Mouse (Mus musculus) v-Abl transformed pro-B cells (cell line): ENCODE data around the gene Sord.

Source experiments
- in situ Hi-C, 2 experiments: fragments of 400-800 bp; cut with MboI; formaldehyde crosslinking; loops; one replicate each; pipeline ENCODE4 v1.15.1; 2025; ENCODE audit not compliant: unreplicated experiment in 2 of 2

Sord gene

DNA sequence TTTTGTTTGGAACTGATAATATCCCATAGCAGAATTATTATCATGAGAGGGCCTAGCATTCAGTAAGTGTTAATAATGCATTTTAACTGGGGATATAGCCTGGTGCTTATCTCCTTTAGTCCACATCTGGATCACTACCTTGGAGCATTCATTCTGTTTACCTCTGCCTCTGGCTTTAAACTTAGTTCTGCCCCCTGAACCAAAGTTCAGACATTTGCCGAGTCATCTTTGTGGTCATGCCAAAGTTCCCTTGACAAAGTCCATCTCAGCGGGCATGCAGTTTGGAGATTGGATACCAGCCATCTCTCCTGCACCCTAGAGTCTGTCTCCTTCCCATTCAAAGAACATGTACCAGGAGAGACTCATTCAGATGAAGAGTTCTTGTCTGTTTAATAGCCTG is 876 bp downstream of the Sord start:
- in situ Hi-C loops: loop anchor here in 1 of 2 experiments (10.0 kb wide), 1 partner anchor 139 kb away; no protein-coding TSS in a partner anchor

DNA sequence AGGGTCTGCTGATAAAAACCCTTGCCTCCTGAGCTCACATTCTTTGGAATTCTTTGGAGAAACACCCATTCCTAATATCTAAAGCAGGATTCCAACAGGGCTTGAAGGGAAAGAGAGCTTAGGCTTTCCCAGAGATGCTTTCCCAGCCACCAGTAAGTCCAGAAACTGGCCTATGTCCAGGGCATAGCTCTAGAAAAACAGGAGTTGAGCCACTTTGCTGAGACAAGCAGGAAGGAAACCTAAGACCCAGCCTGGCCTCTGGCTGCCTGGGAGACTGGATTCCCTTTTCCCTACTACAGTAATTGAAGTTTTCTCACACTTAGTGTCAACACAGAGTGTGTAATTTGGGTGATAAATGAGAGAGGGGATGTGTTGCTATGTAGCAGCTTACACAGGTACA is 1.8 kb downstream of the Sord start:
- in situ Hi-C loops: loop anchor here in 1 of 2 experiments (10.0 kb wide), 1 partner anchor 138 kb away; no protein-coding TSS in a partner anchor

DNA sequence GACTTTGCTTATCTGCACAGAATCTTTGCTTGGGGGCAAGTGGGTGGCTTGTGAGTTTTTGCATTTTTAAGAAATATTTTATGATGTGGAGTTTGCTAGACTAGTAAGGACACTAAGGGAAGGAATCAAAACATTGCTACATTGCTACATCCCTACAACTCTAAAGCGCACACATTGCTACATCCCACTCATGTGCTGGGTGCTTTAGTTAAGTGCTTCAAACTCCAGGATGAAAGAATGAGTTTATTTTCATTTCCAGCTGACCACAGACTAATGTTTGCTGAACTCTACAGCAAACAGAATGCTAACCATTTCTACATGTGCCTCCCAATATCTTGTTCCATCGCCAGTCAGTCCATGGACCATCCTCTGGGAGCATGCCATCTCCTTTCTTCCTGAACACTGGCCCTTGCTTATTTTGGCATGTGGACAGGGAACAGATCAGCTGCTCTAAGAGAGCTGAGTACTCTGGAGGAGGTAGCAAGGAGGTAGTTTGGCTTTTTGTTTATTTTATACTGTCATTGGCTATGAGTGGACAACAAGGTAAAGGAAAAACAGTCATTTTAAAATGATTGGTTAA is 3.4 kb downstream of the Sord start:
- in situ Hi-C loops: loop anchor here in 1 of 2 experiments (10.0 kb wide), 1 partner anchor 137 kb away; no protein-coding TSS in a partner anchor

DNA sequence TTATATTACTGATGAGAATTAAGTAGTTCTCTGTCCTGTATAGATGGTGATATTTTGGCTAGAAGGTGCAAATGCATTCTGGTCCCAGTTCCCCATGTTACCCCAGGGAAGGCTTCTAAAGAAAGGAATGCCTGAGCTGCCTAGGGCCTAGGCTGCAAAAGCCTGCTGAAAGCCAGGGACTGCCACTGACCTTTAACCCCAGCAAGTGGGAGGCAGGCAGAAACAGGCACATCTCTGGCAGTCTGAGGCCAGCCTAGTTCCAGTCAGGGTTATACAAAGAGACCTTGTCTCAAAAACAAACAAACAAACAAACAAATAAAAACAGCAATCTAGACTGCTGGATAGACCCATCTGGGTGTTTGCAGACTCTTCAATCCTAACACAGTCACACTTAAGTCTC is 6.2 kb downstream of the Sord start:
- in situ Hi-C loops: loop anchor here (5.0 to 10.0 kb wide), 4 partner anchors 38 to 168 kb away; no protein-coding TSS in a partner anchor

DNA sequence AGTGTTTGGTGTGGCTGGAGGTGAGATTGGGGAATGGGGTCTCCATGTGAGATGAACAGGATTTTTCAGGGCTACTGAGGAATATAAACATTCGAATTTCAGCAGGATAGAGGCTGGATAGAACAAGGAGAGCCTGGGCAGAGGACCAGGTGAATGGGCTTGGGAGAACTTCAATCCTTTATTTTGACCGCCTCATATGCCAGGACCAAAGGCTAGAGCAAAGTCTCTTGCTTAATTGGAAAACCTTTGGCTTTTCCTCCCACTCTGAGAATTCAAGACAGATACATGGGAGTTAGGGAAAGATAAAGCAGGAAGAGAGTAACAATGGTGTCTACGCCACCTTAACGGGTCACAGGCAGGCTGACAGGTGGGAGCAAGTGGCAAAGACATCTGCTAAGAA is 6.7 kb downstream of the Sord start:
- in situ Hi-C loops: loop anchor here (5.0 to 10.0 kb wide), 4 partner anchors 39 to 169 kb away; no protein-coding TSS in a partner anchor

DNA sequence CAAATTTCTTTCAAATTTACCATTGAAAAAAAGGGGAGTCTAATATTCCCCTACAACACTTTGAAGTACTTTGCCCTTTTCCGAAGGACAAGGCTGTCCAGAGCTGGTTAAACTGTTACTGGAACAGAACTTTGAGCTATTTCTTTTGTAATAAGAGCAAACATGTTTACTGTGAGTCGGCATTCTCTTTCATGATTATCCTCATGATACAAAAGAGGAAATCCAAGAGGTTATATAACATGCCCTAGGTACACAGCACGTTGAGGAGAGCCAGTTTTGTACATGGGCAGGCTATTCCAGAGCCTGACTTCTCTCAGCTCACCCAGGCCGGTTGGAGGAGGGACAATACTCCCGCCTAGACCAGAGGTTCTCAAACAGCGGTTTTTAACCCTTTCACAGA is 7.4 kb downstream of the Sord start:
- in situ Hi-C loops: loop anchor here (5.0 to 10.0 kb wide), 4 partner anchors 40 to 170 kb away; no protein-coding TSS in a partner anchor

DNA sequence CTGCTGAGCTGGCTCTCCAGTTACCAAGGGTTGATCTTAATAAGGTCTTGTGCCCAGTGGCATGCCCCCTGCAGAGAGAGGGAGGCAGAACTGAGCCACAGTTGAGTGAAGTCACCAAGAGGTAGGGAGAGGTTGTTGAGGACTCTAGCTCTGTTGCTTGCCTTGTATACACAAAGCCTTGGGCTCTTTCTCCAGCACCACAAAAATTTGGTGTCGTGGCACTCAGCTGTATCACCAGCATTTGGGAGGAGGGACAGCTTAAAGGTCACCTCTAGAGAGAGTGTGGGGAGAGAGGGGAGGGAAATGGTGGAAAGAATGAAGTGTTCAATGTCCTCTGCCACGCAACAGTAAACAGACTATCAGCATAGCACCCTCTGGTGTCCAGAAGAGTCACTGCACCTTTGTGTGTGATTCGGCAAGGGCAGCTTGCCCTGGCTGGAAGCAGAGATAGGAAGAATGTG is 9.2 kb downstream of the Sord start:
- in situ Hi-C loops: loop anchor here (5.0 to 10.0 kb wide), 4 partner anchors 41 to 171 kb away; no protein-coding TSS in a partner anchor

DNA sequence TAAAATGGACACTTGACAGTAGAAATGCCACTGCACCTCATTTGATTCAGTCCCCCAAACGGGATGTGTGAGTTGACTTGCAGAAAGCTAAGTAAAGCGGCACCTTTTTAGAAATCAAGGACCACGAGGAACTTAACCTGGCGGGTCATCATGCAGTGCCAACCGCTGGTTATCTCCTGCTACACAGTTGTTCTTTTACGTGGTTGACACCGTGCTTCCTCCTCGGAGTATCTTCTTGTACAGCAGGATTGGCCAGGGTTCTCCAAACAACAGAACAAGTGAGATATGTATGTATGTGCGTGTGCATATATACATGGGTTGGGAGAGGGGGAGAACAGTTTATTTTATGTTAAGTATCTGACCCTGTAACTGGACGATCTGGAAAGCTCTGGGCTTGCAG is 13.2 kb downstream of the Sord start:
- in situ Hi-C loops: loop anchor here in 1 of 2 experiments (10.0 kb wide), 1 partner anchor 173 kb away; no protein-coding TSS in a partner anchor

DNA sequence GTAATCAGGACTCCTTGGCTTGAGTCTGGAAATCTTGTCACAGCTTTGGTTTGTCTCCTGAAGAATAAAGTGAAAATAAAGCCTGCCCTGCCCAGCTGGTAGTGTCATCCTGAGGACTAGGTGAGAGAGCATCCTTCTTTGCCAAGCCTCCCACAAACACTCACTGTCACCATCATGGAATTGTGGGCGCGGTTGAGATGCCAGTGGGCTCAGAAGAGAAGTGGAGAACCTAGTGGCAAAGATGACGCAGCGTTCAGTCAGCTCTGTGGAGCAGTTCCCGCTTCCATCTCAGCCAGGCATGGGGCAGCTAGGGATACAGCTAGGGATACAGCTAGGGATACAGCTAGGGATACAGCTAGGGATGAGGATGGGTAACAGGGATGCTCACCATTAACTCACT is 21.4 kb downstream of the Sord start:
- in situ Hi-C loops: no loop called here

DNA sequence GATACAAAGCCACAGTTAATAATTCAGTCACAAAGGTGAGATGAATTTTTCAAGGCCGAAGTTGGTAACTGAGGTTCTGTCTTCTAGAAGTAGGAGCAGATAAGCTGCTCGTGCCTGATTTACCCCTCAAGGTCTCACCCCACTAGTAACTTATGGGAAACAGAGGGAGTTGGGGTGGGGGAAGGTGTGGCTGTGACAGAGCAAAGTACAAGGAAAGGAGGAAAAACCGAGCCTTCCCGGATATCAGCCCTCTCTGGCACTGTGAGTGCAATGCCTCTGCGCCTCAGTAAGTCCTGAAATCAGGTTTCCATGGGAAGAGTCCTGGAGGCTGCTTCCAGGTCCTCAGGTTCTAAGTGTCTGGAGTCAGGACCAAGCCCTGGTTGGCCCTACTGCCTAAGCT is 26.2 kb downstream of the Sord start:
- in situ Hi-C loops: no loop called here

DNA sequence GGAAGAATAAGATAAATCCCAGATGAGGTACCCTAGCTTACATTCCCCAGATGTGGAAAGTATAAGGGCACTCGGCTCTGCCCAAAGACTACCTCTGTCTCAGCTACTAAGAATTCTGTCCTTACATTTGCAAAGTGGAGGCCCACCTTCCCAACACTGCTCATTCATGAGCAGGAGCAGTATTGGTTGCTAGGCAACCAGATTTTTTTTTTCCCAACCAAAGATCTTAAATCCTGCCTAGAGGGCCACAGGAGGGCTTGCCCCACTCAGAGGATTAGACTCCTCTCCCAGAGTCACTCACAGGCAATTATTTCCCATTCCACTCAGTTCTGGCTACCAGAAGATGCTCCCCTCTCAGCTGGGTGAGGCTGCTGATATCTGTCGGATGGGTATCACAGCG is 30.1 kb downstream of the Sord start:
- in situ Hi-C loops: no loop called here

DNA sequence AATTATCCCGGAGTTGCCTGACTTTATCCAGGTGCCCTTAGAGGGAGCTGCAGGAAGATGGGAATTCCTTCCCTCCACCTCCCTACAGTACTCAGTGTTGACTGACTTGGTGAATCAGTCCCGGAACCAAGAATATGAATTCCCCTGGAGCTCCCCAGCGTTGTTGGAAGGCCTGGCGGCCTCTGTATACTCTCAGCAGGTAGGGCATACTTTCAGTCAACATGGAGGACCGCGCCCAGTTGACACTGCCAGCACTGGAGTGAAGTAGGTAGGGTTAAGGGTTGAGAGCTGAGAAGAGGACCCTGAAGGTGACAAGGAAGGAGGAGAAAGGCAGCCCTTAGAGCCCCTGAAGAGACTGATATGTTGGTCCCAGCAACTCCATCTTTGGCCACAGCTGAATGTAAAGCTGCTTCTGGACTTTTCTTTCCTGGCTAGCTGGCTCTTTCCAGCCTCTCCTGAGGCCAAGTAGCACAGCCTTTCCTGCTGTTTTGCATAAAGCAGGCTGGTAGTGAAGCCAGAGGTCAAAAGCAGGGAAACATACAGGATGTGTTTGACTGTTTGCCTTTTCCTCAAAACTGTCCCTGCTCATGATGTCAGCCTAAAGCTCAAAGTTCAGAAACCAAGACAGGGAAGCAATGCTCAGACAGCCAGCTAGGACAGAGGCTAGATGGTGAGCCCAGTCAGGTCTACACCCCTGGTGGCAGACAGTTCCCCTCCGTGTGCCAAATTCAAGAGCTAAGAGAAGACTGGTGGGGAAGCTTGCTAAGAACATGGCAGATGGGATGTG is 32.1 kb downstream of the Sord start:
- in situ Hi-C loops: no loop called here

DNA sequence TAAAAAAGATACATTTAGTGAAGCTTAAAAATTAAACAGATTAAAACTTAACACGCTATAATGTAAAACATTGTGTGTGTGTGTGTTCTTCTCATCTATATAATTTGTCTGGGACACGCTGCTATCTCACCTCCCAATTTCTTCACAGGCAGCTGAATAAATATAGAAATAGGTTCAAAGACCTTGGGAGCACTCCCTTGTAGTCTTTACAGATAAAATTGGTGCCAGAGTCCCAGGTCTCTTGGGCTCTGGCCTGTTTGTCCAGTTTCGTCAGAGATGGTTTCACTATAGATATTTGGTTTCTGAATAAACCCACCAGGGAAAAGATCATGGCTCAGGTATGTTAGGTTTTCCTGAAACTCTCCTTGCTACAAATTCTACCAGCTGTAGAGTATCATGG is 44.2 kb downstream of the Sord start:
- in situ Hi-C loops: no loop called here

DNA sequence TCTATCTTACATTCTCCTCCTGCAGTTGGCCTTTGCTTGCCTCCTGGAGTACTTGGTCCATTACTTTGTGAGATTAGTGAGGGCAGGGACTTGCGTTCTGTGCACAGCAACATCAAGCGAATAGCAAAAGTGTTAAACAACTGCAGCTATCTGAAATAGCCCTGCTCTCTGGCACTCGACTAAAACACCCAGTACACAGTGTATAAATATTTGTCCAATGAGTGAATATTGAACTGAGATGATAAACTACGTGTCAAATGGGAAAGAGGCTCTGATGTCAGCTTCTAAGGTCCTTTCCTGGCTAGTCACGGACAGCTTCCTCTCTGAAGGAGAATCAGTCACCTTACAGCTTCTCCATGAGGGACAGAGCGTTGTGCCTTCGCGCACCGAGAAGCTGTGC is 49.5 kb downstream of the Sord start:
- in situ Hi-C loops: no loop called here

DNA sequence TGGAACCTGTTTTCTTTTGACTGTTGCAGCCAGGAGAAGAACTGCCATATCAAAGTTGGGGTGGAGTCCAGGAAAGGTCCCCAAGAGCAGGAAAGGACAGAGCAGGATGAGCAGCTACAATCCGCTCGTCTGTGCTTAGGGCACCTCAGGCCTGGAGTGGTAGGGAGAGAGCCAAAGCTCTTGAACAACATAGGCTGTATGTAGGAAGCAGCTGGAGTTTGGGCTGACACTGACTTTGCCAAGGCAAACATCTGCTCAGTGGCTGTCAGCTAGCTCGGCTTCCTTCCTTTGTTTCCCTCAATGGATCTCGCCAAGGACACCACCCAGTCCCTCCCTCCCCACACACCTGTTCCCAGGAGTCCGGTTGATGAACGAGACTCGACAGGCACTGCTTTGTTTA is 51.6 kb downstream of the Sord start:
- in situ Hi-C loops: no loop called here

DNA sequence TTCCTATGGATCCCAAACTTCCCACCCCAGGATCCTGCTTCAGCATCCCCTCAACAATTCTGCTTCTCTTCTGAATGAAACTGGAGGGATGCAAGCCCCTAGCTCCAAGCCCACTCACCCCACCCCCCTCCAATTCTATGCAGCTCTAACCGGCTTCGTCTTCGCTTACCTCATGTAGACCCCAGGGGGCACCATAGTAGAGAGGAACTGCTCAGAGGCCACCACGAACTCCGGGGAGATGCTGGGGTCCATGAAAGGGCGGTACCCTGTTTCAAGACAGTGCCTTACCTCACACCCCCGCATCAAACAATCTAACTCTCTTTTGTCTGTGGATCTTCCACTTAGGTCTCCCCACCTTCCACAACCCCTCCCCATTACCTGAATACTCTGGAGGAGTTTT is 60.4 kb downstream of the Sord start:
- in situ Hi-C loops: loop anchor here in 1 of 2 experiments (5.0 kb wide), 1 partner anchor 103 kb away; no protein-coding TSS in a partner anchor

DNA sequence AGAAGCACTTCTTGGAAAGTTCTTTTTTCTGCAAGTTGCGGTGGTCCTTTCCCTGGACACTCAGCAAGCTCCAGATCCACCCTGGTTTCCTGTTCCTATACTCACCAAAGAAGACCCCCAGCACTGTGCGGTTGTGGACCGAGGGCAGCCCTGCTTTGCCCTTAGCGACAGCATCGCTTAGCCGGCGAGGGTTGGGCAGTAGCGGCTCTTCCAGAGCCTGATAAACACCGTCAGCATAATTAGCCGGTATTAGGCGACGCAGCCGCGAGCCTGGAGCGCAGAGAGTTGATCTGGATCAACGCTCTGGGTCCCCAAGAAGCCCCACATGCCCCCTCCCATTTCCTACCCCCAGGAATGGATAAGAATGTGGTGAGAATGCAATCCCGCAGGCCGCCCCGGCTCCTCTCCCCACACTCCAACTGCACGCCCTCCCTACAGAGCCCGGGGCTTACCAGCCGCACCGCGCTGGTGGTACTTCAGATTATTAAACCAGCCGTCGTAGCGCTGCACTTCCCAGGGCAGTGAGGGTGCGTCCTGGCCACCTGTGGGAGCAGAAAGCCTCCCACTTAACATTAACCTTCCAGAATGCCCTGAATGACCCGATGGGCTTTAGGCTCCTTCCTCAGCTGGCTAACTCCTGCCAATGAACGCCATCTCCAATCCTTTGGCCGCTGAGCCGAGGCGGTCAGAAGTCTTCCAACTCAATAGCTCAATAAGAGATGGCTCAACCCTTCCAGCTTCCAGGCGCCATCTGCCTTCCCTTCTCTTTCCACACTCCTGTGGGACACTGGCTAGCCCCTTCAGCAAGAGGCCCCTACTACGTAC is 62.9 kb downstream of the Sord start:
- in situ Hi-C loops: loop anchor here in 1 of 2 experiments (5.0 kb wide), 1 partner anchor 105 kb away; no protein-coding TSS in a partner anchor

DNA sequence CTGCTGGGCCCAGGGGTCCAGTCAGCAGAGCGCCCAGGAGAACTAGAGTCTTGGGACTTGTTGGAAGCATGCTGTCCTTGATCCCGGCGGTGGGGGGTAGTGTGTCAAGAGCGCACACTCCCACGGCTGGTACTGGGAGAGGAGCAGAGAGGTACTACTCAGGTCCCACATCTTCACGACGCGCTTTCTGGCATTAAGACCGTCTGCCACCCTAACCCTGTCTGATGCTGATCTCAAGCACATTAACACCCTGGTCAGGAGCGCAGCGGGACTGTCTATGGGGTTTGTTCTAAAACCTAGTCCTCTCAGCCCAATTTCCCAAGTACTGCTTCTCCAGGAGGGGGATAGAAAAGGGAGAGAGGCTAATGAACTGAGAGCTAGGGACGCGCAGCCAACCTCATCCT is 63.5 kb downstream of the Sord start, which contains the start of gene Duox2:
Gene Duox2, minus strand, starts transcription at position 354 of the 404 bp plus-strand sequence.
- in situ Hi-C loops: loop anchor here in 1 of 2 experiments (5.0 kb wide), 1 partner anchor 106 kb away; no protein-coding TSS in a partner anchor

DNA sequence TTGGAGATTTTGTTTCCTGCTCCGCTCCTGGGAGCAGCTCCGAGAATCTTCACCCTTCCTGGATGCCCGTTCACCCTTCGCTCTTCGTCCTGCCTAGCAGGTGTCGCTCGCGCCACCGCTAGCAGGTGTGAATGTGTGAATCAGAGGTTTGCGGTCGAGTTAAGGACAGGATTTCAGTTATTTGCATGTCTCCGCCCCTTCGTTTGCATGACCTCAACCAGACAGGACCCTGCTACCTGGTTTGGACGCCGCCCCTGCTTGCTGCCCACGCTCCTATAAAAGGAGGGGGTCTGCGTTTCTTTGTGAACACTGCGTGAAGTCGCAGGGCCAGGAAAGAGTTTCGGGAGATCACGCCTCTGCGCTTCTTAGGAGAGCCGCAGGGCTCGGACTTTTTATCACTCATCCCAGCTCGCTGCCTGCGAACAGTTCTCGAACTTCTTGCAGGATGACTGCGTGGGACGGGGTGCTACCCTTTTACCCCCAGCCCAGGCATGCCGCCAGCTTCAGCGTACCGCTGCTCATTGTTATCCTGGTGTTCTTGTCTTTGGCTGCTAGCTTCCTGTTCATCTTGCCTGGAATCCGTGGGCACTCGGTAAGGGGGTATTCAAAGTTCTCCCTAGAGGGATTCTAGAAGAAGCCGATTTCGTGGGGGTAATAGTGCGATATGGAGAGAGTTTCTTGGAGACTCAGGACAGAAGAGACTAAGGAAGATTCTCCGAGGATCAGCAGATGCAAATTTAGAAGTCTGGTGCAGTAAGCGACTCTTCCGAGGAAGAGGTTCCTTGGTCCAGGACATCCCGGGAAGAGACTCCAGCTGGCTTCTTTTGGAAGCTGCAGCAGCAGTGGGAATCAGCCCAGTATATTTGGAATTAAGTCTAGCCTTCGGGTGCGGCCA is 64.3 kb downstream of the Sord start, which contains the start of gene Duoxa2:
Gene Duoxa2, plus strand, starts transcription at position 305 of the 895 bp plus-strand sequence.
- in situ Hi-C loops: loop anchor here in 1 of 2 experiments (5.0 kb wide), 1 partner anchor 107 kb away; no protein-coding TSS in a partner anchor
